12 mouse cellular contexts compared by ENCODE assay signal in the genomic region with DNA sequence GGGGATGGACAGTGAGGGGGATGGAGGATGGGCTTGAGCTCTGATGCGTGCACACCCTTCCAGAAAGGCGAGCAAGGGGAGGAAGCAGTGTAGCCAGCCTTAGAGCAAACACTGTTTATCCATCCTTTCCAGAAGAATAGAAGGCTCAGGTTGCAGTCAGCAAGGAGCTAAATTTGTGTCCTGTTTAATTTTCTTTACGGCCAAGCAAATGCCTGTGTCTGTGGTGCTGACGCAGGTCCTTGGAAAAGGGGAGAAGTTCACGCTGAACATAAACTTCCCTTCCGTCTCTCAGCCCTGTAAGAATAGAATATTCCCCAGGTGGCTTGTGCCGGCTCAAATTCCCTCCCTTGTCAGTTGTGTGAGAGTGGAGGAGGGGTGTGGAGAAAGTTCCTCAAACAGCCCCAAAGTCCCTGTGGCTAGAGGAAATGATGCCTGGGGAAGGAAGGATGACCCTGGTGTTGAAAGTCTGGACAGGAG. TPM values are rescaled to one million over a fixed set of nuclear protein-coding genes. Genes with fewer than 3 reads are reported as not detected.
DNase-seq lines count a peak whose midpoint lies in the region; ATAC-seq and TF ChIP-seq lines count a peak whose summit lies in the region.
"Had no signal": no experiment of that assay in that cellular context is flagged by ENCODE, and none has a peak within 500 bp of the region (broad histone marks: within the 10 kb centered on the region; RNA-seq: fewer than 3 reads in every experiment).

No protein-coding gene starts in this region.

- H3K4me3 ChIP-seq in gastrocnemius, adult 2 months, result no peak overlapping the region
- no peak overlapping the region for H3K4me3 ChIP-seq in lung, embryonic 15.5 days
- no peak overlapping the region for H3K4me3 ChIP-seq in intestine, postnatal 0 days (ENCODE audit: low read depth, low read length)
- H3K4me3 ChIP-seq in stomach, embryonic 14.5 days (ENCODE audit: low read depth, low read length), result no peak overlapping the region
- H3K4me3 ChIP-seq: layer of hippocampus, adult 2 months; midbrain, embryonic 15.5 days had no signal

- no peak for TF ChIP-seq CTCF in gastrocnemius, adult 2 months (IDR thresholded peaks at IDR 0.05)
- TF ChIP-seq CTCF in intestine, postnatal 0 days (IDR thresholded peaks at IDR 0.05; ENCODE audit: low read depth), result no peak

- H3K4me2 ChIP-seq in lung, embryonic 15.5 days, result peak overlapping the region; percentile 23
- no peak overlapping the region for H3K4me2 ChIP-seq in intestine, postnatal 0 days (replicated peaks; ENCODE audit: low read depth)
- 0 out of 2 replicates have a peak overlapping the region, but pooled peaks have one; percentile 0 for H3K4me2 ChIP-seq in stomach, embryonic 14.5 days (replicated peaks; ENCODE audit: low read depth, low read length)
- H3K4me2 ChIP-seq: midbrain, embryonic 15.5 days had no signal

- H3K27me3 ChIP-seq in lung, embryonic 15.5 days, result no peaks in the 10 kb centered on the region
- no peaks in the 10 kb centered on the region for H3K27me3 ChIP-seq in intestine, postnatal 0 days (replicated peaks; ENCODE audit: control insufficient read depth, insufficient read depth, low read length)
- no peaks in the 10 kb centered on the region for H3K27me3 ChIP-seq in stomach, embryonic 14.5 days (ENCODE audit: control insufficient read depth, insufficient read depth, low read length)
- H3K27me3 ChIP-seq: midbrain, embryonic 15.5 days had no signal

- H3K9me3 ChIP-seq in lung, embryonic 15.5 days, result no peaks in the 10 kb centered on the region
- no peaks in the 10 kb centered on the region for H3K9me3 ChIP-seq in intestine, postnatal 0 days (ENCODE audit: control insufficient read depth)
- no peaks in the 10 kb centered on the region for H3K9me3 ChIP-seq in stomach, embryonic 14.5 days (ENCODE audit: control insufficient read depth, low read depth, low read length)
- H3K9me3 ChIP-seq: midbrain, embryonic 15.5 days had no signal

- WGBS in lung, embryonic 15.5 days, result 8% methylated on average over 7 of the region's 7 CpGs
- 45% methylated on average over 7 of the region's 7 CpGs for WGBS in intestine, postnatal 0 days
- 7% methylated on average over 7 of the region's 7 CpGs for WGBS in stomach, embryonic 14.5 days

- peaks cover 59% of the 10 kb centered on the region for H3K4me1 ChIP-seq in lung, embryonic 15.5 days
- peaks cover 26% of the 10 kb centered on the region for H3K4me1 ChIP-seq in intestine, postnatal 0 days (replicated peaks; ENCODE audit: control insufficient read depth, insufficient read depth, low read length)
- peaks cover 46% of the 10 kb centered on the region for H3K4me1 ChIP-seq in stomach, embryonic 14.5 days (ENCODE audit: control insufficient read depth, insufficient read depth, low read length)
- H3K4me1 ChIP-seq: midbrain, embryonic 15.5 days had no signal

- no peak for ATAC-seq in lung, embryonic 15.5 days (ENCODE audit: borderline replicate concordance, extremely low read depth, low FRiP score, low TSS enrichment)
- no peak for ATAC-seq in intestine, postnatal 0 days
- peak; percentile 47; the same call in 1 of the 2 replicates for ATAC-seq in stomach, embryonic 14.5 days (ENCODE audit: insufficient number of reproducible peaks, insufficient read depth, low FRiP score, low read depth)
- ATAC-seq: forebrain, embryonic 16.5 days; midbrain, embryonic 15.5 days had no signal

- DNase-seq in gastrocnemius, adult 2 months, result peak; percentile 22
- DNase-seq in gastrocnemius, adult 18-20 months (ENCODE audit: low spot score), result no peak
- DNase-seq in lung, postnatal 14 days, result no peak
- no peak for DNase-seq in right cerebral cortex, postnatal 25 days
- no peak for DNase-seq in urinary bladder, postnatal 10 days (ENCODE audit: low spot score)
- DNase-seq: right cerebral cortex, postnatal 4 days had no signal

- peak overlapping the region; percentile 46 for H3K27ac ChIP-seq in gastrocnemius, adult 2 months
- H3K27ac ChIP-seq in lung, embryonic 15.5 days, result peak overlapping the region; percentile 87
- peak overlapping the region; percentile 62; the same call in 1 of the 2 replicates for H3K27ac ChIP-seq in intestine, postnatal 0 days (ENCODE audit: low read depth, low read length)
- peak overlapping the region; percentile 95 for H3K27ac ChIP-seq in stomach, embryonic 14.5 days (ENCODE audit: low read length)
- H3K27ac ChIP-seq: layer of hippocampus, adult 2 months; midbrain, embryonic 15.5 days had no signal

- intact Hi-C loops in gastrocnemius, adult 2 months (cut with DNase I), result no loop called here

- no peak overlapping the region for H3K9ac ChIP-seq in lung, embryonic 15.5 days
- H3K9ac ChIP-seq in intestine, postnatal 0 days (ENCODE audit: low read depth, low read length), result no peak overlapping the region
- no peak overlapping the region for H3K9ac ChIP-seq in stomach, embryonic 14.5 days (replicated peaks; ENCODE audit: low read depth, low read length)
- H3K9ac ChIP-seq: midbrain, embryonic 15.5 days had no signal

- H3K36me3 ChIP-seq in lung, embryonic 15.5 days, result no peaks in the 10 kb centered on the region
- peaks cover 37% of the 10 kb centered on the region; the same call in 1 of the 2 replicates for H3K36me3 ChIP-seq in intestine, postnatal 0 days (ENCODE audit: control insufficient read depth, insufficient read depth)
- H3K36me3 ChIP-seq in stomach, embryonic 14.5 days (ENCODE audit: control insufficient read depth, insufficient read depth, low read length), result peaks cover 45% of the 10 kb centered on the region
- H3K36me3 ChIP-seq: midbrain, embryonic 15.5 days had no signal

RNA-seq across cellular contexts. Expression of a gene that starts 24.9 kb away (rescaled TPM):
- 10 to 100 TPM; 13.0 to 24.8 TPM for total RNA-seq in gastrocnemius, adult 2 months (2021)
- total RNA-seq in gastrocnemius, adult 18-20 months (2021), result 10 to 100 TPM; 13.4 to 17.6 TPM
- polyA plus RNA-seq in lung, embryonic 15.5 days (2015; fragmentation: Nextera tagmentation; extraction: Ambion mirVana), result 189 TPM in 2 replicates
- 101 and 105 TPM in 2 replicates for polyA plus RNA-seq in intestine, postnatal 0 days (2015; fragmentation: Nextera tagmentation; extraction: Ambion mirVana)
- polyA plus RNA-seq in stomach, embryonic 14.5 days (2014; fragmentation: Nextera tagmentation; extraction: Ambion mirVana), result 123 and 134 TPM in 2 replicates
